Mouse (Mus musculus) liver, adult 2 months (tissue): ENCODE results near the gene Zbtb3. TPM values are rescaled to one million over a fixed set of nuclear protein-coding genes. Genes with fewer than 3 reads are reported as not detected.
A peak's percentile ranks its signal among the peaks of the same experiment; 100 is the strongest.
"Not testable (repeated sequence)": the region's sequence is repeated elsewhere in the genome, so short reads cannot be mapped to it uniquely, and the experiment has no call there.

ENCODE experiments used
- DNase-seq: peaks from one replicate; pipeline ENCODE4 v3.0.0-alpha.2; 2011; ENCODE audit warnings: low read depth, low spot score; ENCODE audit errors: extremely low read depth
- H3K27ac ChIP-seq: fragments of 200-500 bp; replicated peaks from 2 replicates; pipeline ENCODE4 v1.5.1; 2012; ENCODE audit warnings: low read depth, mild to moderate bottlenecking, control low read depth, inconsistent platforms, low read length; ENCODE audit not compliant: insufficient read depth
- H3K27me3 ChIP-seq: fragments of 200-500 bp; 2 replicates; pipeline ENCODE4 v1.6.1; 2012; ENCODE audit warnings: mild to moderate bottlenecking, moderate library complexity, low read length, inconsistent platforms; ENCODE audit not compliant: control insufficient read depth, insufficient read depth
- H3K36me3 ChIP-seq: fragments of 200-500 bp; 2 replicates; pipeline ENCODE4 v1.6.1; 2012; ENCODE audit warnings: low read length, inconsistent platforms; ENCODE audit not compliant: control insufficient read depth, insufficient read depth
- H3K4me1 ChIP-seq: fragments of 200-500 bp; 2 replicates; pipeline ENCODE4 v1.6.1; 2011; ENCODE audit warnings: low read length; ENCODE audit not compliant: control insufficient read depth, insufficient read depth
- H3K4me3 ChIP-seq: fragments of 200-500 bp; 2 replicates; pipeline ENCODE4 v1.5.1; 2011; ENCODE audit warnings: low read depth, mild to moderate bottlenecking, control low read depth, low read length, moderate library complexity; ENCODE audit not compliant: insufficient read depth
- H3K79me2 ChIP-seq: fragments of 200-500 bp; 2 replicates; pipeline ENCODE4 v1.6.1; 2012; ENCODE audit warnings: inconsistent platforms, mild to moderate bottlenecking, low read length, moderate library complexity; ENCODE audit not compliant: control insufficient read depth, insufficient read depth
- H3K9ac ChIP-seq: fragments of 200-500 bp; 2 replicates; pipeline ENCODE4 v1.6.1; 2012; ENCODE audit warnings: low read depth, mild to moderate bottlenecking, control low read depth, inconsistent platforms, low read length
- CTCF ChIP-seq: fragments of 200-500 bp; IDR thresholded peaks from 2 replicates; pipeline ENCODE4 v1.5.1; 2011; ENCODE audit warnings: low read depth, low read length, control low read depth
- POLR2A ChIP-seq: fragments of 200-500 bp; IDR thresholded peaks from 2 replicates; pipeline ENCODE4 v1.6.1; 2011; ENCODE audit warnings: low read length, control low read depth; ENCODE audit not compliant: insufficient read depth; ENCODE audit errors: extremely low read depth
- WGBS: fragments of 180-500 bp; shearing (Covaris S2); methylation state at CpG from one replicate; pipeline ENCODE4 v1.1.7; 2018; 5-methylcytosine and 5-hydroxymethylcytosine counted together
- polyA plus RNA-seq: library from polyadenylated mRNA; depleted of rRNA; stranded (reverse); fragments of >200 nt; gene quantifications from 2 replicates; pipeline ENCODE4 v1.2.3, GENCODE M21; 2012
- total RNA-seq: library from RNA; depleted of rRNA; stranded (reverse); fragments of >200 nt; gene quantifications from 2 replicates; pipeline ENCODE4 v1.2.3, GENCODE M21; 2014

Zbtb3 gene
- total and polyA plus RNA-seq, 2 experiments = 0.37 to 0.43 TPM

GRCm38 (mm10) chr19:8830664-8831063, 28.3 kb downstream of the Zbtb3 start:
- H3K27me3 ChIP-seq = no peaks in the 10 kb centered on the region
- no peaks in the 10 kb centered on the region for H3K4me1 ChIP-seq
- no peak overlapping the region for H3K9ac ChIP-seq
- no peak overlapping the region for H3K27ac ChIP-seq
- no peak overlapping the region for H3K4me3 ChIP-seq
- no peaks in the 10 kb centered on the region for H3K79me2 ChIP-seq
- no peak for DNase-seq
- WGBS = 95% methylated on average over 8 of the region's 8 CpGs
- H3K36me3 ChIP-seq = peaks cover 80% of the 10 kb centered on the region
- no peak for TF ChIP-seq POLR2A
- no peak for TF ChIP-seq CTCF

GRCm38 (mm10) chr19:8831262-8831661, 28.9 kb downstream of the Zbtb3 start:
- DNase-seq = no peak
- H3K27ac ChIP-seq = no peak overlapping the region
- no peak overlapping the region for H3K4me3 ChIP-seq
- no peak overlapping the region for H3K9ac ChIP-seq
- TF ChIP-seq CTCF (no peak), POLR2A (no peak)
- no peaks in the 10 kb centered on the region for H3K4me1 ChIP-seq
- no peaks in the 10 kb centered on the region for H3K27me3 ChIP-seq
- 93% methylated on average over 11 of the region's 11 CpGs for WGBS
- peaks cover 74% of the 10 kb centered on the region for H3K36me3 ChIP-seq
- H3K79me2 ChIP-seq = no peaks in the 10 kb centered on the region

- no peak overlapping the region for H3K9ac ChIP-seq
- H3K79me2 ChIP-seq = no peaks in the 10 kb centered on the region
- DNase-seq = no peak
- no peak overlapping the region for H3K27ac ChIP-seq
- H3K4me1 ChIP-seq = 0 out of 2 replicates have a peak, but pooled peaks cover under 1% of the 10 kb centered on the region
- no peaks in the 10 kb centered on the region for H3K27me3 ChIP-seq
- no peak overlapping the region for H3K4me3 ChIP-seq
- 81% methylated on average over 4 of the region's 4 CpGs for WGBS
- TF ChIP-seq CTCF = no peak
- no peak for TF ChIP-seq POLR2A
- peaks cover 58% of the 10 kb centered on the region for H3K36me3 ChIP-seq
These were observed 30.6 kb downstream of the Zbtb3 start for GRCm38 (mm10) chr19:8832971-8833370.

GRCm38 (mm10) chr19:8836327-8836726, 34.0 kb downstream of the Zbtb3 start:
- not testable (repeated sequence) for H3K79me2 ChIP-seq, H3K27ac ChIP-seq, H3K27me3 ChIP-seq, H3K9ac ChIP-seq, H3K4me3 ChIP-seq, DNase-seq, H3K4me1 ChIP-seq
- peaks cover 25% of the 10 kb centered on the region for H3K36me3 ChIP-seq
- 98% methylated on average over 10 of the region's 10 CpGs for WGBS

GRCm38 (mm10) chr19:8837251-8837791, 35.0 kb downstream of the Zbtb3 start, which contains the start of gene Bscl2:
Bscl2 (plus strand) TSS chr19:8837467.
- DNase-seq = peak; percentile 53
- H3K27me3 ChIP-seq = no peaks in the 10 kb centered on the region
- TF ChIP-seq POLR2A (no peak), CTCF (peak; percentile 50)
- H3K9ac ChIP-seq = peak within 1 kb of the TSS; percentile 89
- peak within 1 kb of the TSS; percentile 63 for H3K27ac ChIP-seq
- peaks cover 9% of the 10 kb centered on the region for H3K4me1 ChIP-seq
- no peaks in the 10 kb centered on the region for H3K79me2 ChIP-seq
- 1% methylated on average over 38 of the region's 38 CpGs for whole genome bisulfite sequencing
- H3K36me3 ChIP-seq = peaks cover 15% of the 10 kb centered on the region
- peak within 1 kb of the TSS; percentile 84 for H3K4me3 ChIP-seq

GRCm38 (mm10) chr19:8838041-8838730, 35.8 kb downstream of the Zbtb3 start:
- TF ChIP-seq POLR2A (no peak), CTCF (no peak)
- DNase-seq = no peak
- 24% methylated on average over 15 of the region's 15 CpGs for WGBS
- Histone ChIP-seq H3K9ac (peak overlapping the region; percentile 89), H3K27me3 (no peaks in the 10 kb centered on the region), H3K79me2 (no peaks in the 10 kb centered on the region), H3K36me3 (peaks cover 9% of the 10 kb centered on the region; the same call in 1 of the 2 replicates), H3K27ac (no peak overlapping the region), H3K4me3 (peak overlapping the region; percentile 84), H3K4me1 (peaks cover 9% of the 10 kb centered on the region)
